Mouse (Mus musculus): Measurements from ENCODE around the gene Drap1.

The Drap1 gene

GRCm38 (mm10) chr19:5424782-5425741 is at the start of gene Drap1, which contains the start of gene AI837181:
Drap1 (minus strand) TSS chr19:5424979.
AI837181 (plus strand) TSS chr19:5425144.
- peak; percentile 90 to 93 for DNase-seq (ENCODE audit: low spot score in 2 of 2)

DNA sequence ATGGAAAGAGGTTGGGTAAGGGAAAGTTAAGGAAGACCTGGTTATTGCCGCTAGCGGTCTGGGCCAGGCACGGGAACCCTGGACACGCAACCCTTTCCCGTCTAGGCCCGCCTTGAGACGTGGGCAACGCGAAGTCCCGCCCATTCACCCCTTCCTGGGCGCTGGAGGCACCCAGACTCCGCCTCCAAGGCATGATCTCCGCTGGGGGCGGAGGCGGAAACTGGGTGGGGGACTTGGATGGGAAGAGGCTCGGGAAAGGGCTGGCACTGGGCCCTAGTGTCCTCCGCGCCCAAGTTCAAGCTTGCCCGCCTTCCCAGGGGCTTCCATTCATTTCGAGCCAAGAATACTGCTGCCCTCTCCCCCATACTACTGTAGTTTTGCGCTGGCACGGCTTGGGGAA is 48.9 kb upstream of the Drap1 start, which contains the start of gene Efemp2:
Gene Efemp2 (plus strand): TSS at position 235 of the 400 bp plus-strand sequence.
- DNase-seq (ENCODE audit: low spot score in 2 of 2) = peak; percentile 54 to 65

- no peak for DNase-seq (ENCODE audit: low spot score in 2 of 2)
Measured at GRCm38 (mm10) chr19:5472857-5473256, 48.1 kb upstream of the Drap1 start.

GRCm38 (mm10) chr19:5471846-5472245 is 47.1 kb upstream of the Drap1 start:
- DNase-seq (ENCODE audit: low spot score in 2 of 2) = no peak

DNA sequence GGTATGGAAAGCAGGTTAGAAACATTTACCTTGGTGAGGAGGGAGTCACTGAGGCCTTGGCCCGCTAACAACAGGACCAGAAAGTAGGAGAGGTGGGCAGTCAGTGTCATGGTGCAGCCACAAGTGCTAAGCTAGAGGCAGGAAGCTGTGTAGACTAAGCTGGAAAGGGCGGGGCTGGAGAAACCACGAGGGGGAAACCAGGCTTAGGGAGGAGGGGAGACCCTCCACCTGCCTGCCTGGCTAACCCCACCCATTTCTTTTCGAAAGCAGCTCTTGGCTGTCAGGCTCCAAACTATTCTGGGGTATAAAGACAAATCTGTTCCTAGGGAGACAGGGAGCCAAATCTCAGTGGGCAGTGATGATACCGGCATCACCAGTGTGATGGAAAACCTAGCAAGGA is 43.6 kb upstream of the Drap1 start, which contains the start of gene Ctsw:
Gene Ctsw (minus strand): TSS at position 134 of the 400 bp plus-strand sequence.
- DNase-seq (ENCODE audit: low spot score in 2 of 2) = no peak

- no peak for DNase-seq (ENCODE audit: low spot score in 2 of 2)
Measured at GRCm38 (mm10) chr19:5466916-5467500, 42.2 kb upstream of the Drap1 start.

DNA sequence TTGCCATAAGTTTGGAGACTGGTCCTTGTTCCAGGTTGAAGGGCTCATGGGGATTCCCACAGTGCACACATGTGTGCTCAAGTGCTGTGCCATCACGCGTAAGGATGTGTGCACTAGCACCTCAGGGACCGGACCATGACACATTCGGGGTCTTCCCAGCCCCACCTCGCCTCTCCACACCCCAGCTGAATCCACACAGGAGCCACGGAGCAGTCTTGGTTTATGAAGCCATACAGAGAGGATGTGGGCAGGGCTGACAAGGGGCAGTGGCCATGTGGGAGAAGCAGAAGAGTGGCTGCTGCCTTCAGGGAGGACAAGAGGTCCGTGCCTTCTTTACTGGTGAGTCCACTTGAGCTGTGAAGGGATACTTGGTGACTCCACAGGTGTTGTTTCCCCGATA is 40.3 kb upstream of the Drap1 start:
- no peak for DNase-seq (ENCODE audit: low spot score in 2 of 2)

- DNase-seq (ENCODE audit: low spot score in 2 of 2) = peak in 1 of 2 experiments; percentile 50
Measured at GRCm38 (mm10) chr19:5463791-5464562, 39.2 kb upstream of the Drap1 start.

GRCm38 (mm10) chr19:5463212-5463611 is 38.4 kb upstream of the Drap1 start:
- DNase-seq (ENCODE audit: low spot score in 2 of 2) = no peak

DNA sequence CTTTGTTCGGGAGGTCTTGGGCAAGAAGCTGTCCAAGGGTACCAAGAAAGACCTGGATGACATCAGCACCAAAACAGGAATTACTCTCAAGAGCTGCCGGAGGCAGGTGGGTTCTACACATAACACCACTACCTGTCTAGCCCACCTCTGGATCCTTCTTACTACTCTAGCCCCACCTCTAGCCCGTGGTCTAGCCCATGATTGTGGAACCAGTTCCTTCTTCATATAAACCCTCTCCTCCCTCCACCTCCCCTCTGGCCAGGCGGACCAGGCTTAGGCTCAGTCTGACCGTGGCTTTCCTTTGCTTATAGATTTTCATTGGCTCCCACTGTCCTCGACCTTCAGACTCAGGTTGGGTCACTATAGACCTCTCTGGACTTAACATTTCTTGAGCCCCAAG is 36.6 kb upstream of the Drap1 start:
- DNase-seq (ENCODE audit: low spot score in 2 of 2) = no peak

DNA sequence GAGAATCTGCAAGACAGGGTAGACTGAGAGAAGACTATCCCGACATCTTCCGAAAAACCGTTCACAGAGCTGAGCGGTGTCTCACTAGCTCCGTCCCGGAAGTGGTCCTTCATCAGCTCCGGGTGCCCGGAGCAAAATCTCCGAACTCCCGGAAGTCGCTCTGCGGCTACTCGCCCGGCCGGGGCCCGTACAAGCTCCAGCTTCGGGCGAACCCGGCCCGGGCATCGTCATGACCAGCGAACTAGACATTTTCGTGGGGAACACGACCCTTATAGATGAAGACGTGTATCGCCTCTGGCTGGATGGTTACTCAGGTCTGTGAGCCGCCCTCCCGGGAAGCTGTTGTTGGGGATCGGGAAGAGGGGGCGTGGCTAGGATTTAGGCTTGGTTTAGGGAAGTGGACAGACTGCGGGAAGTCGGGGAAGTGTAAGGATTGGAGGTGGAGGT is 35.7 kb upstream of the Drap1 start, which contains the start of gene Fibp:
Gene Fibp (plus strand): TSS at position 151 of the 447 bp plus-strand sequence.
- DNase-seq (ENCODE audit: low spot score in 2 of 2) = peak; percentile 85 to 91

GRCm38 (mm10) chr19:5459896-5460295 is 35.1 kb upstream of the Drap1 start:
- no peak for DNase-seq (ENCODE audit: low spot score in 2 of 2)

GRCm38 (mm10) chr19:5459019-5459418 is 34.2 kb upstream of the Drap1 start:
- peak in 1 of 2 experiments; percentile 59 for DNase-seq (ENCODE audit: low spot score in 2 of 2)

GRCm38 (mm10) chr19:5457746-5458442 is 33.1 kb upstream of the Drap1 start, which contains the start of gene Ccdc85b:
Ccdc85b (minus strand) TSS chr19:5457894.
- DNase-seq (ENCODE audit: low spot score in 2 of 2) = peak in 1 of 2 experiments; percentile 3

- peak; percentile 94 to 98 for DNase-seq (ENCODE audit: low spot score in 2 of 2)
Measured at GRCm38 (mm10) chr19:5456922-5457745, 32.4 kb upstream of the Drap1 start.

DNA sequence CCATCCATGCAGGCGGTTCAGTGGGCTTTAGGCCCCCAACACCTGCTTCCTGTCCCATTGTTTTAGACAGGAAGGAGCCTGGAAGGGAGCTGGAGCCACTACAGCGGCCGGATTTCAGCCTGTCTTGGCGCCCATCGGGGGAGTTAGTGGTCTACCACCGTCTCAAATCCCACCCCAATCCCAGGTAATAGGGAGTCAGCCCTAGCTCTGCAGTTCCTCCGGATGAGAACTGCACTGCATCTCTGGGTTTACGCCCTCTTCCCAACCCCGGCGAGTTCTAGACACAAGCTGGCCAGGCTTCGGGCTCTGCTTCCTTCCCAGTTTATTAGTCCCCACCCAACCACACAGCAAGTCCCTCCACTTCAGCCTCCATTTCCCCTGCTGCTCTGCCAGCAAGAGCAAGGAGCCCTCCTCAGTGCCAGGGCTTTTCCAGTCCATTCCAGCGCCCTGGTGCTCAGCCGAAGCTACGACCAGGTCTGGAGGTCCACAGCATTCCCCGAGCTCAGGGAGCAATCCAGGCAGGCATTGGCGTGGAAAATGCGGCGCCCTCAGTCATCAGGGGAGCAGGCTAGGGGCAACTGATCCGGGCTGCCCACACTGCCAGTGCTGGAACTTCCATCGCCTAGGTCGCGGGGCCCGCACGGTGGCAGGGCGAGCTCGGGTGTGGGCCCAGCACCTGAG is 31.6 kb upstream of the Drap1 start:
- peak in 1 of 2 experiments; percentile 13 for DNase-seq (ENCODE audit: low spot score in 2 of 2)

- DNase-seq (ENCODE audit: low spot score in 2 of 2) = peak in 1 of 2 experiments; percentile 10
Measured at GRCm38 (mm10) chr19:5455568-5455967, 30.8 kb upstream of the Drap1 start.

GRCm38 (mm10) chr19:5455037-5455436 is 30.3 kb upstream of the Drap1 start:
- no peak for DNase-seq (ENCODE audit: low spot score in 2 of 2)

- DNase-seq (ENCODE audit: low spot score in 2 of 2) = no peak
Measured at GRCm38 (mm10) chr19:5451766-5452165, 27.0 kb upstream of the Drap1 start.

Measured in right cerebral cortex, adult 2 months (tissue).